Mouse (Mus musculus) natural killer cell, adult 2 months (primary cell): ENCODE data around the gene Ikbke.

ENCODE experiments used
- DNase-seq, 2 experiments: peaks; one replicate each; pipeline ENCODE4 v3.0.0; 2022; ENCODE audit warnings: low spot score in 2 of 2

The Ikbke gene

DNA sequence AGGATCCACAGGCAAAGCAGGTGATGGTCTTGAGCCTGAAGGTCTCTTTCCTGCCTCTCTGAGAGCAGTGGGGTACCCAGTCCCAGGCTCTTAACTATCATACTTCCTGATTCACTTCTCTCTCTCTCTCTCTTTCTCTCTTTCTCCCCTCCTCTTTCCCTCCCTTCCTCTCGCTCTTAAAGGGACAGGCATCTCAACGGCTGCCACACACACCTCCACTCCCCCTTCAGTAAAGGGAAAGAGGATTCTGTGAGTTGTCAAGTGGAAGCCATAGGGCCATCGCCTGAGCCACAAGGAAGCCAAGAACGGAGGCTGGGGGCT is at the start of gene Ikbke:
TSS of gene Ikbke (minus strand) at position 151 of the 321 bp plus-strand sequence.
- peak in 1 of 2 experiments; percentile 12 for DNase-seq

DNA sequence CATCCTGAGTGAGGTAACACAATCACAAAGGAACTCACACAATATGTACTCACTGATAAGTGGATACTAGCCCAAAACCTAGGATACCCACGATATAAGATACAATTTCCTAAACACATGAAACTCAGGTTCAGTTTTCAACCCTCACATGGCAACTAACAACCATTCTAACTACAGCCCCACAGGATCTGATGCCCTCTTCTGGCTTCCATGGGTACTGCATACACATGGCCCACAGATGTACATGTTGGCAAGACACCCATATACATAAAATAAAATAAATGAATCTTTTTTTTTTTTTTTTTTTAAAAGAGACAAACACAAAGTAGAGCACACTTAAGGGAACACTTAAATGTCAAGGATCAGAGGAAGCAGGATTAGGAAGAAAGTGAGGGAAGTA is 49.7 kb upstream of the Ikbke start:
- peak; percentile 9 to 22 for DNase-seq

DNA sequence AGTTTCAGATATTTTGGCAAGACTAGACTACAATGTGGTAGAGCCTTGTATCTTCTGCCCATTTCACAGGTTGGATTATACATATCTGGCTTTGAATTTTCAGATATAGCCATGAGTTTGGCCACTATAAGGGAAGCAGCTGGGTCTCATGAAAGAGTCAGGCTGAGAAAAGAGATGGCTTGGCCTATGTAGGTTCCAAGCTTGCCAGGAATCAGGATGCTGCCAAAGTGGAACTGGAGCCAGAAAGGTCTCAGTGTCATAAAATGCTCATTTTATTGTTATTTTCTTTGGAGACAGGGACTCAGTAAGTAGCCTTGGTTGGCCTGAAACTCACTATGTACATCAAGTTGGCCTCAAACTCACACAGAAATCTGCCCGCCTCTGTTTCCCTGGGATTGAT is 47.8 kb upstream of the Ikbke start:
- no peak for DNase-seq

DNA sequence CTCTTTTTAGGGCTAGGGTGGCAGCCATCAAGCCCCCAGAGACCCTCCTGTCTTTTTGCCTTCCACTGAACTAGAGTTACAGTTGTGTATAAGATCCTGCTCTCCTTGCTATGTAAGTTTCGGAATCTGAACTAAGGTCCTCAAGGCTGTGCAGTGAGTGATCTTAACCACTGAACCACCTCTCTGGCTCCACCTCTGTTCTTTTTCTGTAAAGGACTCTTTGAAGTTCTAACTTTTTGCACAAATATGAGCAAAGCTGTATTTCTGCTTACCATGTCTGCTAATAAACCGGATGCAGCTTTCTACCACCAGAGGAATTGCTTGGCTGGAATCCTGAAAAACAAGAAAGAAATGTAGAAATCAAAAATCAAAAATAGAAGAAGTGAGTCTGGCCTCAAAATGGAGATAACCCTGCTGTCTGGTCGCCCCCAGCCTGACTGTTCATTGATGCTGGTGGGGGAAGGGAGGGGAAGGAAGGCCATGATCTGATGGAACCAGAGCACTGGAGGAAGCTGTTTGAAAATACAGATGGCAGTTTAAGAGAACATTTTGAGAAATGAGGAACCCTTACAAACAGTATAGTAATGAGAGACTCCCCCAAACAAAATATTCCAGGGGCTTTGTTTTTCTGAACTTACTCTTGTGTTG is 45.5 kb upstream of the Ikbke start:
- no peak for DNase-seq

DNA sequence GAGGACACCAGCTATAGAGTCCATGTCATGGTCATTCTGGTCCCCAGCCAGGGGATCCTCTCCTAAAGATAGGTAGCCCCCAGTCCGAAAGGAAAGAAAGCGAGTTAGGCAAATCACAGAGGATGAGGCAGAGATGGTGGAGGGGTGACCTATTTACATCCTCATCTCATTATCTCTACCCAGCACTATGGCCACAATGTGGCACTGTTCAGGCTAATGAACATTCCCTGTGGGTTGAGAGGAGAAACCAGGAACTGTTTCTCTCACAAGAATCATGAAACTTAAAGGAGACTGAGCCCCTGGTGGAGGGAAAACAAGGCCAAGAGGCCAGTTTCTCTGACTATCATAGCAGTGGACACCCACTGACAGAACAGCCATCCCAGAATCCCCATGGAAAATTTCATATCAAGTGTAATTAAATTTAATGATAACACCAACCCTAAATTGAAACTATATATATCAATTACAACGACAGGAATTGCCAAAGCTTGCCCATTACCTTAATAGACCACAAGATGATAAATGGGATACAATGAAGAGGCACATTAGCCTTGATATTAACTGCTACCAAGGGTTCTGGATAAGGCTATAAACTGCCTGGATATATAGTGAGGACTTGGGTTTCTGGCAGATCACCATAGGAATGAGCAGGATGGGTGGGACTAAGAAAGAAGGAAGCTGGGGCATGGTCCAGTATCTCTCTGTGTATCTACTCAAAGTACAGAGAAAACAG is 40.4 kb upstream of the Ikbke start:
- DNase-seq: no peak

DNA sequence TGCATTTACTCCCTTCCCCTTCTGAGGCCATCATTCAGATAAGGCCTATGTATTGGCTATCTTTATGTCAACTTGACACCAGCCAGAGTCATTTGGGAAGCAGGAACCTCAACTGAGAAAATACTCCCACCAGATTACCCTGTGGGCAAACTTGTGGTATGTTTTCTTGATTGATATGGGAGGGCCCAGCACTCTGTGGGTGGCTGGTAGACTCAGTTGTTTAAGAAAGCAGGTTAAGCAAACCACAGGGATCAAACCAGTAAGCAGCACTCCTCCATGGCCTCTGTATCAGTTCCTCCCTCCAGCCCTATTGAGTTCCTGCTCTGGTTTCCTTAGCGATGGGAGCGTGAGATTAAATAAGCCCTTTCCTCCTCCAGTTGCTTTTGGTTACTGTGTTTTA is 39.0 kb upstream of the Ikbke start:
- no peak for DNase-seq

DNA sequence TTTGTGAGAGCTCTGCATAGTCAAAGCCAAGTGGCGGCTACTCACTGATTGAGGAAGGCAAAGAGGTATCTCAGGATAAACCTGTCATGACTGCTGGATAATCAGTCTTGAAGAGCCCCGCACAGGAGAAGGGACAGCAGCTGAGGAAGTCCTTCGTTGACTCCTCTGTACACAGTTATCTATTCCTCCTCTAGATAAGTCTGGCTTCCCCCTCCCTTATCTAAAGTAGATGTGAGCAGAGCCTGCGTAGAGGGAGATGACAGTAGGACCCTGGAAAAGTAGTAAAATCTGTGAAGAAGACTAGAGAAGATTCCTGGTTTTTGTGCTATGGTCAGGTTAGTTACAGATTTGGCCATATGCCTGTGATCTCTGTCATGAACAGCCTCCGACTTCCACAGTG is 38.2 kb upstream of the Ikbke start:
- no peak for DNase-seq

DNA sequence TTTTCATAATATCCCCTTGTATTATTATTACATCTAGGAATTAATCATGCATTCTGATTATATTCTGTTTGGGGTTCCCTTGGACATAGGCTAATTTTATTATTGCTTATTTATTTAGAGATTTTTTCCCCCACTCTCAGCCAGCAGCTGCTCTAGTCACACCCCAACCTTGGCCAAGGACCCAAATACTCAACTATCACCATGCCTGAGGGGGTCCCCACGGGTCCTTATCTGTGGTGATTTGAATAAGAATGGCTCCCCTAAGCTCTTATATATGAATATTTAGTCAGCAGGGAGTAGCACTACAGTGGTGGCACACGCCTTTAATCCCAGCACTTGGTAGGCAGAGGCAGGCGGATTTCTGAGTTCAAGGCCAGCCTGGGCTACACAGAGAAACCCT is 31.9 kb upstream of the Ikbke start:
- DNase-seq: no peak

DNA sequence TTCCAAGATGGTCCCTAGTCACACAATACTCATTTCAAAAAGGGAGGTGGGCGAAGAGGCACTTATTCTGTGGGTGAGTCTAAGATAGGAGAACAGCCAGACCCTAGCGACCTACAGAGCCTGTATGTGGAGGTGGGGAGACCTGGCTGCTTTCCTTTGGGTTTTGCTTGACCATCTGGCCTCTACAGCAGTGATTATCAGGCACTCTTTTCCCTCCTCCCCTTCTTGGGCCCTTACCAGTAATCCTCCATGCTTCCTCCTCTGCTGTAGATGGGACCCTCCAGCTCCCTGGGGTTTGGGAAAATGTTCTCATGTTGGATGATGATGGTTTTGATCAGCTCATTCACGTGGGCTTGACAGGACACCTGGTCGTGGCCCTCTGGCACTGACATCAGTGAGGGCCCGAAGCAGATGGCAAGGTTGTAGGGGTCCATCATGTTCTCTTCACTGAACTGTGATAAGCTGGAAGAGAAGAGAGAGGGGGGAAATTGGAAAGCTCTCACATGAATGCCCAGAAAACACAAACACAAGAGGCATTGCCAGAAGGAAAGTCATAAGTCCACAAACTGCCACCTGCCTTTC is 30.9 kb upstream of the Ikbke start:
- no peak for DNase-seq

DNA sequence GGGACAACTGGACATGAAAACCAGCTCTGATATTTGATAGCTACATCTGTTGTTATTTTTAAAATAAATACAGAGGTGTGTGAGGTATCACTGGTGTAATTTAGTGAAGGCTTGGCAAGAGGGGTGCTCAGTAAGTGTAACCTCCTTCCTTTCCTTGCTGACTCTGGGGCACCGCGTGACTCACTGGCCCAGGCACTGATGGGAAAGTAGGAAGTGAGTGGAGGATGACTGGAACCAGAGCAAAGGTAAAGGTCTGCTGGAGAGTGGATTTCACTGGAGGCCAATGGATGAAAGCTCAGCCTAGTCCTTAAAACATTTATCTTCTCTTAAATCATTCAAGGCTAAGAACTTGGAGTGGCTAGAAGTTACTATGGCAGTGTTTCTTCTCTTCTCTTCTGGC is 21.3 kb upstream of the Ikbke start:
- DNase-seq: no peak

DNA sequence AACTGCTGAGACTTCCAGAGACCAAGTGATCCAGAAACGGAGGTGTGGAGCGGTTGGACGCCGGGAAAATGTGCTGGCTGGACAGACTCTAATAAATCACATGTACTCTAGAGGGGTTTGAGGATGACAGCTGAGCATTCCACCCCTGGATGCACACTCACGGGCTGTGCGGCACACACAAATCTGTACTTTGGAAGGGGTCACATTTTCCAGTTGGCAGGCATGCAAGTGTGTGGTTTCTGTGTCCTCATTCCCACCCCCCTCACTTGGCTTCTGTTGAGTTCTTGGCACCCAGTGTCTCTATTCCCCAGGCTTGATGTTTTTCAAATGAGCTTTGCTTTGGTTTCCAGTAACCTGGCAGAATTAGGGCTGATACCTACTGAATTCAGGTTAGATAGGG is 20.4 kb upstream of the Ikbke start:
- no peak for DNase-seq

DNA sequence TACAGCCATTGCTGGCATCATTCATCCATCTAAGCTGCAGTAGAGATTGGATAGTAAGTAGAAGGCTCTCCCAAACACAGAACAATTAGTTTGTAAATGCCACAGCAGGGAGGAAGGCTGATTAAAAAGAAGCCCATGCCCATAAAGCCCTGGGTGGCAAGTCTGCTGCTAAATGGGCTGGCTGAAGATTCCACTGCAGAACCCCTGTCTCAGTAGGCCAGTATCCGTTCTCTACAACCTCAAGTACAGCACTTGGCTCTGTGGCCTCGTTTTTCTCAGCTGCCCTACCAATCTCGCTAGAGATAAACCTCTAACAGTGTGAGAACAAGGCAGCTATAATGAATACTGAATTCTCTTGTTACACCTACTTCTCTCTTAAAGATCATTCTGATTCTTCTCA is 19.8 kb upstream of the Ikbke start:
- DNase-seq: no peak

DNA sequence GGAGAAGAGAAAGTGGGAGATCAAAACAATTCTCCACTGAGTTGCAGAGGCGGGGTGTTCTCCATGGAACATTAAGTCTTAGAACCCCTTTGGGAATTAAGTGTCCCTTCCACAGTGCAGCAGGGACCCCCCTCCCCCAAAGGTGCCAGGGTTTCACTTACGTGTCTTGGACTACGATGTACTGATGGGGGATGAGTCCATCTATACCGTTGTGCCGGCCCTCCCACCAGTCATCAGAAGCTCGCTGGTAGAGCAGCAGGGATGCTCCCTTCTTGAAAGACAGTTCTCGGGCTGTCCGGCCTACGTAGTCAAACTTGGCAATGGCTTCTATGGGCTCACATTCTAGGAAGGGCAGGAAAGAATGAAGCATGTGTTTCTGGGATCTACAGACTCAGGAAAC is 18.8 kb upstream of the Ikbke start:
- no peak for DNase-seq

DNA sequence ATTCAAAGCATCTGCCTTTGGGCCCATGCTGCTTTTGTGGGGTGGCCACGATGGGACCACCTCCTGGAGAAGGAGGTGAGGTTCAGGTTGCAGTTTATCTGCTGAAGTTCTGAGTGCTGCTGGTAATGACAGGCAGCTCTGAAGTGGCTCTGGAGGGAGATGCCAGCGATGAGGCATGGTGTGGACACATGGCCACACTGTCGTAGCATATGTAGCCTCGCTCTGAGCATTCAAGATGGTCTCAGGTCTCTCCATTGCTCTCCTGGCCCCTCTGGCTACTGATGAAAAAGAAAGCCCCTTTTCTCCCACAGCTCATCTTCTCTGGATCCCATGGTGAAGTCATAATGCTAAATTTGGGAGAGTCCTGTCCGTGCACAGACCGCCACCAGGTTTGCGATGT is 17.3 kb upstream of the Ikbke start:
- DNase-seq: no peak

DNA sequence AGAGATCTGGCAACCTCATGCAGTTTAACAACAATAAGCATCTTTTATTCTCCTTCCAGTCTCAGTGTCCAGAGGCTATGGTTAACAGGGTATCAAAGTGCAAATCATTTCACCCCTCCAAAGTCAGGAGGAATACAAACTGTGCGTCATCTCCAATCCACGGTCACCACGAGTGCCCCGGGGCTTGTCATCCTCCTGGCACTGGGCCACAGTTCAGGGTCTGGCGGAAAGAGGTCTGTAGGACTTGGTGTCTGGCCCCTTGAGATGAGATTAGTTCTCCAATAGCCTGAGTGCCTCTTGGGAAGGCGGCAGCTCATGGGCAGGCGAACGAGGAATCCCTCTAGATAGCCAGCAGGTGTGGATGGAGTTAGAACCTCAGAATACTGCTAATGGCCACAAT is 15.8 kb upstream of the Ikbke start:
- DNase-seq: no peak

DNA sequence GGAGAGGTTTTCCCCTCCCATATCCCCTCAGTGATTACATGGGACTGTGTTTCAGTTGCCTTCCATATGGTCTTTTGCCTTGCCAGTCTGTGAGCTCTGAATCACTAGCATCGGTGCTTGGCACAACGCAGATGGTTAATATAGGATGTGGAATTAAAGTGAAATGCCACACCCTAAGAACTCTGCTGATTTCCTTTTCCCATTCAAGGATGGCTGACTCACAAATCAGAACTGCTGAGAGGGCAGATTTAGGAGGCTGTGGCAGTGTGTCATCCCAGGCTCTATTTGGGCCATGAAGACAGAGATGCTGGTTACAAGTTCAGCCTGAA is 14.5 kb upstream of the Ikbke start:
- DNase-seq: no peak

DNA sequence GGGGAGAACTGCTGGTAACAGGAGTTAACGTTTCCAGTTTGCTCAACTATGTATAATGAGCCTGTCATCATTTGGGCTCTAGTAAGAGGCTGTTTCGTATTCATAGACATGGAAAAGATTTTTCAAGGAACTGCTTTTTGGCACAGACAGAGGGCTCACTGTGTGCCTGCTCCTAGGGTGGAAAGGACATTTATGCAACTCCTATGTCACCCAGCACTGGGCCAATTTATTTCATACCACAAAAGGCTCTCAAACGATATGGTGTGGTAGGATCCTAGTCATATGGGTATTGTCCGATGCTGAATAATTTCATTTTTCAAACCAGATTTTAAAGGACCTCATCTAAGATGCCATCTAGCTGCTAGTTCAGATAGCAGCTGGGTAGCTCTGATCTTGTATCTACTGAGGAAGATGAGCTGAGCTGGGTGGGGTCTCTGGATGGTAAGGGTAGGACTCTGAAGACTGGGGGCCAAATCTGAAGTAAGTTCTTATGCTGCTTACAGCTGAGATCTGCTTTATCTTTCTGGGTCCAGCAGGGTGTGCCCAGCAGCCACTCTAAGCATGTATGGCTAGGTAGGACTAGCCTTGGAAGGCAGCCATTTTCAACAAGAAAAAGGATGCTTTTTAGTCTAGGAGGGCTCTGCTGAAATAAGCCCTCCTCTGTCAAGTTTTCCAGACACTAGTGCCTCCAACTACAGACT is 14.0 kb upstream of the Ikbke start:
- DNase-seq: no peak

DNA sequence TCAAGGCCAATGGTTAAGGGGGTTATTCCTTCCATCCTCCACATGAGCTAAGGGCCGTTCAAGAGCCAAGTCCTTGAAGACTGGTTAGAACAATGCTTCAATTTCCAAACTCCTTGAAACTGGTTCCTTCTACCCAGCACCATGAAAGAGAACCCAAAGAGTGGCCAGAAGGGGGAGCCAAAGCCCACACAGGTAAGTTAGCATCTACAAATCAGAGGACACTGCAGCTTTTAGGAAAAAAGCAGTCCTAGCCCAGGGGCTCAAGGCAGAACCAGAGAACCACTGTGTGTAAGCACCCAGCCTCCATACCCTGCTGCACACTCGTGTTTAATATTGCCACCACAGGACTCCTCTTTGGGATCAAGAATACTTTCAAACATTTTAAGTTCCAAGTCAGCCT is 11.2 kb upstream of the Ikbke start:
- DNase-seq: peak; percentile 35 to 65

DNA sequence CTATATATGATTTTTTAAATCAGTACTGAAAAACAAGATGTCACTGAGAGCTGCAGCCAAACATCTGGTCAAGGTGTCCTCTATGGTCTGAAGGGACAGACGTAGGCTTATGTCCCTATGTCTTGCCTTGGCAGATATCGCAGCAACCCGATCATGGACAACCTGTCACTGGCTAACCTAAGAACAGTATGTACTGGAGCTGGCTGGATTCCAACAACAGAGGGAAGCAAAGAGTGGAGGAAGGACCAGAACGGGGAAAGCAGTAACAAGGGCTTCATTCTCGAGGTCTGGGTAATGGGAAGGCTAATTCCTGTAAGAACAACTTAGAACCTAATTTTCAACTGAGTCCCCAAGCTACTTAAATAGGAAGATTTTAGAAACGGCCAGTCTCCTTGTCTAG is 9.5 kb upstream of the Ikbke start:
- no peak for DNase-seq

DNA sequence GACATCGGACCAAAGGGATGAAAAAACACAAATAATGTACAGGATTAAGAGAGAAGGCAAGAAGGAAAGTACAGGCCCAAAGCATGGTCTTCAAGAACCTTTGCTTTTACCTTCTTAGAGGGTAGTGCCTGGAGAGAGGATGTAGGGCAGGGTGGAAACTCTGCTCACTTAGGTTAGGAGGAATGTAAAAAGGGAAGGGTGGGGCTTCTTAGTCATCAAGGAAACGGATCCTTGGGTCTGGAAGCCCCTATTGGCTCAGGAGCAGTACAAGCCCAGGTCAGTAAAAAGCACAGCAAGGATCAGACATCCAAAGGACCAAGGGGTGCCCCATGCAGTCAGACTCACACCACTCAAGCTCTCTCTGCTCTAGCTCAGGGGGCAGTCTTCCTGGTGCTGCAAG is 7.9 kb upstream of the Ikbke start:
- DNase-seq: no peak

DNA sequence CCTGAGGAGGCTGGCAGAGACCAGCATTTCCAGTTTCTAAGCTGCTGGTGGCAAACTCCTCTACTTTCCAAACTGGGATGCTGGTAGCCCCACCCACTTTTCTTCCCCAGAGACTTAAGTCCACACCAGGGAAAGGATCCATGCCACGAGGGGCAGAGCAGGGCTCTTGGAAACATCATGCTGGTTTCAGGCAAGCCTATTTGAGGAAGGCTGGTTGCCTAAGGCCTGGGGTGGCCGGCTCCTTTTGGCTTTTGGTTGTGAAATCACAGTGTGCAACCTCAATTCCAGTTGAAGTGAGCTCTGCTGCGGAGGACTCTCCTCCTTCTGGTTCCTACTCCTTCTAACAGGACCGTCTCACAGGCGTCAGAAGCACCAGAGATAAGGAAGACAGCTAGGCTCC is 7.4 kb upstream of the Ikbke start:
- DNase-seq: no peak

DNA sequence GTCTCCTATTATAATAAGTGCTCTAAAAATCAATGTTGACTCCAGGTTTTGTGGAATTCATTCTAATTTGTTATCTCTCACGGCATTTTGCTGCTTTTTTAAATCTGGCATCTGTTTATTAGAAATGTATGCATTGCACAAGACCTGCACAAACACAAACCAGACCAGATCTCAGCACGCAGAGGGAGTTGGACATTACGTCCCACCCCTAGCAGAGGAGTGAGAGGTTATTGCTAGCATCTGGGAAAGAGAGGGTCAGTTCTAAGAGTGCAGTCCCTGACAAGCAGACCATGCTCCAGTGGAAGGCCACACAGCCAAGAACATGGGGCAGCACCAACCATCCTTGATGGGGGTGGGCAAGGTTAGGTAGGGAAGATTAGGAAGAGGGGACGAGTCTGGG is 5.2 kb upstream of the Ikbke start:
- DNase-seq: no peak

DNA sequence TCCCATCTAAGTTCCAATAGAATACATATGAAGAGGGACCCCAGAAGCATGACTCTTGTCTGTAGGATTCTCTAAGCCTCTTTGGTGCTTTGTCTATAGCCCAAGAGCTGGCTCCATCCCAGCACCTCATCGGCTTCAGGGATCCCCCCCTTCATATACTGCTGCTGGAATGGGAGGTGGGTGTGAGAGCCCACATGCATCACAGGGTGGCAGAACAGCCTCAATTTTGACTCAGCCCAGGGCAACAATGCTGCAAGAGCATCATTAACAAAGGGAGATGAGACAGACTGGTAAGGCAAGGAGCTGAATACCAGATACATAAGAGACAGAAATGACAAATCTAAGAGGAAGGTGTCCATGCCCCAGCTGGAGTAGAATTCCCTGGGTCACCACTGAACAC is 4.8 kb upstream of the Ikbke start:
- DNase-seq: no peak
